Mouse (Mus musculus): ENCODE data around the gene Fam92b. TPM values are rescaled to one million over a fixed set of nuclear protein-coding genes. Genes with fewer than 3 reads are reported as not detected.

The Fam92b gene
- total and polyA plus RNA-seq, 3 experiments: not detected

DNA sequence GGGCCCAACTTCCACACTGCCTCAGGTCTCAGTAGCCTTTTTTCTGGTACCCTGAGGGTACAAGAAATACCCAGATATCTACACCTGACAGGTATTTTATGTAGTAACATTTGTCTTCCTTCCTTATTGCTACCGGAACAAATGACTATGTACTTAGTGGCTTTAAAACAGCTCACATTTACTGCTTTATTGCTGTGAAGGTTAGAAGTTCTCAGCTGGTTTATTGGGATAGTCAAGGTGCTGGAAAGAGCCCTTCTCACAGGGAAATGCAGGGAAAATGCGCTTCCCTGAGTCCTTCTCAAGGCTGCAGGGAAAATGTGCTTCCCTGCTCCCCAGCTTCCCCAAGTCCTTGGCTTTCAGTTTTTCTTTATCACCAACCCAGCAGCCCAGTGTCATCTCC, 38.3 kb downstream of the Fam92b start:
- TF ChIP-seq MEF2A (IDR thresholded peaks at IDR 0.05; ENCODE audit: extremely low read depth, insufficient replicate concordance, low read depth, low read length, poor library complexity, severe bottlenecking) (no peak), POLR2AphosphoS2 (IDR thresholded peaks at IDR 0.05; ENCODE audit: low read length) (no peak), MAX (IDR thresholded peaks at IDR 0.05; ENCODE audit: low read length) (no peak), USF2 (IDR thresholded peaks at IDR 0.05; ENCODE audit: borderline replicate concordance in 1 of 2, insufficient read depth in 1 of 2, low read depth in 1 of 2, low read length in 2 of 2) (no peak), MYC (IDR thresholded peaks at IDR 0.05; ENCODE audit: low read depth, low read length) (no peak), ZC3H11A (IDR thresholded peaks at IDR 0.05; ENCODE audit: low read depth, low read length) (no peak), JUND (IDR thresholded peaks at IDR 0.05; ENCODE audit: low read depth, low read length) (no peak), EP300 (IDR thresholded peaks at IDR 0.05; ENCODE audit: low read depth in 1 of 2, low read length in 2 of 2) (no peak), TCF12 (IDR thresholded peaks at IDR 0.05; ENCODE audit: low read depth, low read length) (no peak), MYB (IDR thresholded peaks at IDR 0.05; ENCODE audit: low read depth, low read length) (no peak), USF1 (IDR thresholded peaks at IDR 0.05; ENCODE audit: low read depth, low read length) (no peak), KAT2A (conservative IDR thresholded peaks at IDR 0.05; ENCODE audit: low read depth, low read length) (no peak), POLR2AphosphoS5 (IDR thresholded peaks at IDR 0.05; ENCODE audit: borderline replicate concordance, low read depth, low read length) (no peak), MAFK (IDR thresholded peaks at IDR 0.05; ENCODE audit: borderline replicate concordance, low read depth, low read length) (no peak)
- no peaks in the 10 kb centered on the region for H3K4me1 ChIP-seq (ENCODE audit: control insufficient read depth in 1 of 2, insufficient read depth in 2 of 2, low read length in 2 of 2)
- no peaks in the 10 kb centered on the region for H3K27me3 ChIP-seq (ENCODE audit: control insufficient read depth in 1 of 2, insufficient read depth in 2 of 2, low read length in 2 of 2)

DNA sequence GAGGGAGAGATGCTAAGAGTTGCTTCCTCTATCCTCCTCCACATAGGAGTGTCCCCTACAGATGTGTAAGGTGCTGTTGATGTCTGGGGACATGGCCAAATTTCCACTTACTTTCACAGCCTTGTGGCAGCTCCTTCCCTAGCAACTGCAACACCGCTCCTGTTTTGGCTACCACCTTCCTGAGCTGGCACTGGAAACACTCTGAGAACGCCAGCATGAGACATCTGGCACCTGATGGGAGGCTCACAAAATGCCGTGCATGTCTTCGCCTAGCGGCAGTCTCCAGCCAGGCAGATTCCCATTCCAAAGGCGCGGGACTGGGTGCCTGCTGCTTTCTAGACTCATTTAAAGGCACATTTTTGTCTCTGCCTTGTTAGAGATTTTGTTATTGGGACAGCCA, 40.6 kb downstream of the Fam92b start:
- no peaks in the 10 kb centered on the region for H3K36me3 ChIP-seq (ENCODE audit: control insufficient read depth in 1 of 2, insufficient read depth in 2 of 2, low read length in 2 of 2)
- H3K4me3 ChIP-seq (ENCODE audit: control insufficient read depth in 1 of 2, insufficient read depth in 1 of 2, low read depth in 2 of 2, low read length in 2 of 2): no peak overlapping the region
- no peaks in the 10 kb centered on the region for H3K4me1 ChIP-seq (ENCODE audit: control insufficient read depth in 1 of 2, insufficient read depth in 2 of 2, low read length in 2 of 2)
- DNase-seq (ENCODE audit: low read depth, low spot score): no peak
- no peaks in the 10 kb centered on the region for H3K79me2 ChIP-seq (ENCODE audit: control insufficient read depth, insufficient read depth, low read length, poor library complexity)
- no peak for TF ChIP-seq GATA1 (IDR thresholded peaks at IDR 0.05; ENCODE audit: low read depth, low read length)
- TF ChIP-seq MAZ (IDR thresholded peaks at IDR 0.05; ENCODE audit: low read depth, low read length): no peak
- no peak for TF ChIP-seq CHD1 (IDR thresholded peaks at IDR 0.05; ENCODE audit: low read depth, low read length)
- no peak for TF ChIP-seq KAT2A (conservative IDR thresholded peaks at IDR 0.05; ENCODE audit: low read depth, low read length)
- no peak for TF ChIP-seq NELFE (IDR thresholded peaks at IDR 0.05; ENCODE audit: low read depth, low read length)
- TF ChIP-seq POLR2AphosphoS2 (IDR thresholded peaks at IDR 0.05; ENCODE audit: low read length): no peak
- H3K9ac ChIP-seq (ENCODE audit: control insufficient read depth, low read depth, low read length, poor library complexity, severe bottlenecking): no peak overlapping the region
- no peaks in the 10 kb centered on the region for H3K27me3 ChIP-seq (ENCODE audit: control insufficient read depth in 1 of 2, insufficient read depth in 2 of 2, low read length in 2 of 2)
- no peak overlapping the region for H3K27ac ChIP-seq (ENCODE audit: control insufficient read depth, low read depth, low read length)
- no peaks in the 10 kb centered on the region for H3K9me3 ChIP-seq (replicated peaks; ENCODE audit: insufficient read depth, low read length)

More for the DNA sequence above, 38.3 kb downstream of the Fam92b start:
- Histone ChIP-seq H3K27ac (ENCODE audit: control insufficient read depth, low read depth, low read length) (no peak overlapping the region), H3K79me2 (ENCODE audit: control insufficient read depth, insufficient read depth, low read length, poor library complexity) (no peaks in the 10 kb centered on the region), H3K9ac (ENCODE audit: control insufficient read depth, low read depth, low read length, poor library complexity, severe bottlenecking) (no peak overlapping the region), H3K9me3 (replicated peaks; ENCODE audit: insufficient read depth, low read length) (no peaks in the 10 kb centered on the region), H3K4me3 (ENCODE audit: control insufficient read depth in 1 of 2, insufficient read depth in 1 of 2, low read depth in 2 of 2, low read length in 2 of 2) (no peak overlapping the region), H3K36me3 (ENCODE audit: control insufficient read depth in 1 of 2, insufficient read depth in 2 of 2, low read length in 2 of 2) (no peaks in the 10 kb centered on the region)
- no peak for DNase-seq (ENCODE audit: low read depth, low spot score)

Measured in MEL (cell line).